Mouse (Mus musculus): ENCODE results near the gene Zcchc24.

Zcchc24 gene

DNA sequence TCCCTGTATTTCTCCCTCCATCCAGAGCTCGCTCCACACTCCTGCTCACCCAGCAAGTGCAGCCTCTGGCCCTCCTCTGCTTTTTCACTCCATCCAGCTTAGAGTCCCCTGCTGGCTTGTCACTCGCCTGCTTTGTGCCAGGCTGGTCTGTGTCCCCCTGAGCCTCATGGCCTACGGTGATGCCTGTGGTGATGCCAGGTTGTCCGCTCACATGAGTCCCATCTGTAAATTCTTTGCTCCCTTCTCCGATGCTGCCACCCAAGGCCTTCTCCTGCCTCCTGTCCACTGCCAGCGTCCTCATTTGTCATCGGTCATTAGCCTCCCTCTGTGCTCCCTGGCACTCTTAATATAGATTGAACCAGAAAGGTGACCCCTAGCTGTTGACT, 104.5 kb downstream of the Zcchc24 start:
- no peak for DNase-seq

DNA sequence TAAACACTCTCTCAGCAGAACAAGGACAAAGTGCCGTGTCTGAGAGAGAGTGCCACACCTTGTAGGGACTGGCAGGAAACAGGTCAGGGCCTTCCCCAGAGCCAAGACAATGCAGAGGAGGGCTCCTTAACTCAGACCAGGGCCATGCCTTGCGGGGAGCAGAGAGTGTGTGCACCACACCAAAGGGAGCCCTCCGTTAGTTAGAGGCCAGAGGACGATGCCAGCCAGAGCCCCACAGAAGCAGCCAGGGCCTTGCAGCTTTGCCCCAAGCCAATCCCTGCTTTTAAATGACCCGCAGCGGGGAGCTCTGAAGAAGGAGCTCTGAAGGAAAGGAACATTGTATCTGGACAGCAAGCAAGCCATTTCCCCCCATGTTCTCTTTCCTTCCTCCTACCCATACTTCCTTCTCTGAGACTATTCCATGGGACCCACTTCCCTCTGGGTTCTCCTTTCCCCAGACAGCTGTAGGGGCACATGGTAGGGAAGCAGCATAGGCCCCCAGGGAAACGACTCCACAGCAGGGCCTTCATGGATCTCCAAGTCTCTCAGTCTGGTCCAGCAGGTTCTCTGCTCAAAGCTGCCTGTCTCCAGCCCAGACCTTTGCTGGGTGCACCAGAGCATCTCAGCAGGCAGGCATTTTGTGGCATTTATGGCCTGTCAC, 105.1 kb downstream of the Zcchc24 start:
- DNase-seq, result no peak
